ENCODE assay signal across 8 mouse cellular contexts in the genomic region with DNA sequence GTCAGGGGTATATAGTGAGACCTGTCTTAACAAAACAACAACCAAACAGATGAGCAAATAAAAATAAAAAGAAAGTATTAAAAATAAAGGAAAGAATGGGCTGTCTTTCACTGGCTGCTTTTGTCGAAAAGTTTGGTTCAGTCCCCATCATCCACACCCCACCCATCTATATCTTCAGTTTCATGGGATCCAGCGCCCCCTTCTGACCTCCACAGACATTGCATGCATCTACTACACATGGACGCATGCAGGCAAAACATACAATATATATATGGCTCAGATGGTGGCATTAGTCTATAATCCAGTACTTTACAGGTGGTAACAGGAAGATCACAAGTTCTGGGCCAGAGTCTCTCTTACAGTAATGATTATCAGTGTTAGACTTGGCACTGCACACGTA. TPM values are rescaled to one million over a fixed set of nuclear protein-coding genes. Genes with fewer than 3 reads are reported as not detected.
DNase-seq lines count a peak whose midpoint lies in the region; ATAC-seq and TF ChIP-seq lines count a peak whose summit lies in the region.

No protein-coding gene starts in this region.

- no peak for TF ChIP-seq EP300 in ES-Bruce4 (IDR thresholded peaks at IDR 0.05; ENCODE audit: insufficient read depth, low read depth, low read length)

- peak; percentile 64 for TF ChIP-seq CTCF in ES-Bruce4 (IDR thresholded peaks at IDR 0.05; ENCODE audit: low read depth, low read length)

- TF ChIP-seq POLR2A in ES-Bruce4 (IDR thresholded peaks at IDR 0.05; ENCODE audit: insufficient read depth, low read length) = no peak

- WGBS in heart, embryonic 11.5 days (ENCODE audit: insufficient replicate concordance) = 46% methylated on average over 4 of the region's 4 CpGs
- 49% methylated on average over 4 of the region's 4 CpGs for WGBS in forebrain, embryonic 11.5 days
- WGBS in midbrain, embryonic 15.5 days = 55% methylated on average over 4 of the region's 4 CpGs

- H3K9ac ChIP-seq in heart, embryonic 11.5 days (ENCODE audit: low read depth, low read length) = no peak overlapping the region
- H3K9ac ChIP-seq in ES-Bruce4 (ENCODE audit: low read depth, poor library complexity, severe bottlenecking) = peak overlapping the region; percentile 12; the same call in 1 of the 2 replicates
- H3K9ac ChIP-seq in forebrain, embryonic 11.5 days (ENCODE audit: low read length) = no peak overlapping the region
- no peak overlapping the region for H3K9ac ChIP-seq in midbrain, embryonic 15.5 days

- H3K4me2 ChIP-seq in heart, embryonic 11.5 days = no peak overlapping the region
- H3K4me2 ChIP-seq in forebrain, embryonic 11.5 days (ENCODE audit: low read depth, low read length, severe bottlenecking) = no peak overlapping the region
- H3K4me2 ChIP-seq in midbrain, embryonic 15.5 days = no peak overlapping the region

- H3K27me3 ChIP-seq in heart, embryonic 11.5 days (ENCODE audit: control insufficient read depth, insufficient read depth, low read length) = 0 out of 2 replicates have a peak, but pooled peaks cover 1% of the 10 kb centered on the region
- no peaks in the 10 kb centered on the region for H3K27me3 ChIP-seq in ES-Bruce4 (ENCODE audit: control insufficient read depth, insufficient read depth, low read length, poor library complexity, severe bottlenecking)
- 0 out of 2 replicates have a peak, but pooled peaks cover 1% of the 10 kb centered on the region for H3K27me3 ChIP-seq in forebrain, embryonic 11.5 days (ENCODE audit: control insufficient read depth, insufficient read depth, low read length)
- H3K27me3 ChIP-seq in midbrain, embryonic 15.5 days (replicated peaks) = no peaks in the 10 kb centered on the region

- H3K9me3 ChIP-seq in heart, embryonic 11.5 days (replicated peaks; ENCODE audit: control insufficient read depth, low read length) = no peaks in the 10 kb centered on the region
- H3K9me3 ChIP-seq in ES-Bruce4 (replicated peaks; ENCODE audit: control insufficient read depth, insufficient read depth, low read length, poor library complexity, severe bottlenecking) = no peaks in the 10 kb centered on the region
- H3K9me3 ChIP-seq in forebrain, embryonic 11.5 days (ENCODE audit: control insufficient read depth, low read length) = no peaks in the 10 kb centered on the region
- H3K9me3 ChIP-seq in midbrain, embryonic 15.5 days = no peaks in the 10 kb centered on the region

- H3K36me3 ChIP-seq in heart, embryonic 11.5 days (ENCODE audit: control insufficient read depth, insufficient read depth, low read length) = no peaks in the 10 kb centered on the region
- no peaks in the 10 kb centered on the region for H3K36me3 ChIP-seq in ES-Bruce4 (ENCODE audit: control insufficient read depth, insufficient read depth, low read length, poor library complexity, severe bottlenecking)
- no peaks in the 10 kb centered on the region for H3K36me3 ChIP-seq in forebrain, embryonic 11.5 days (ENCODE audit: control insufficient read depth, insufficient read depth, low read length)
- H3K36me3 ChIP-seq in midbrain, embryonic 15.5 days (replicated peaks) = no peaks in the 10 kb centered on the region

- no peaks in the 10 kb centered on the region for H3K4me1 ChIP-seq in heart, embryonic 11.5 days (ENCODE audit: control insufficient read depth, insufficient read depth, low read length)
- peaks cover 2% of the 10 kb centered on the region for H3K4me1 ChIP-seq in ES-Bruce4 (ENCODE audit: control insufficient read depth, insufficient read depth, low read length)
- no peaks in the 10 kb centered on the region for H3K4me1 ChIP-seq in forebrain, embryonic 11.5 days (replicated peaks; ENCODE audit: control insufficient read depth, insufficient read depth, low read length)
- no peaks in the 10 kb centered on the region for H3K4me1 ChIP-seq in midbrain, embryonic 15.5 days

- no peak overlapping the region for H3K27ac ChIP-seq in heart, embryonic 11.5 days (ENCODE audit: low read depth, low read length)
- H3K27ac ChIP-seq in ES-Bruce4 (ENCODE audit: insufficient read depth, low read length) = 0 out of 2 replicates have a peak overlapping the region, but pooled peaks have one; percentile 7
- no peak overlapping the region for H3K27ac ChIP-seq in forebrain, embryonic 11.5 days (ENCODE audit: low read depth, low read length)
- no peak overlapping the region for H3K27ac ChIP-seq in midbrain, embryonic 15.5 days

- no peak for ATAC-seq in heart, embryonic 11.5 days (replicated peaks; ENCODE audit: insufficient number of reproducible peaks, low FRiP score, low TSS enrichment)
- ATAC-seq in erythroblast, adult 5-6 weeks (replicated peaks; ENCODE audit: low FRiP score, poor library complexity, severe bottlenecking) = peak; percentile 83
- peak; percentile 89 for ATAC-seq in megakaryocyte-erythroid progenitor cell, adult 5-6 weeks (replicated peaks; ENCODE audit: low FRiP score, low TSS enrichment, poor library complexity, severe bottlenecking)
- ATAC-seq in forebrain, embryonic 11.5 days (replicated peaks; ENCODE audit: low FRiP score) = no peak
- no peak for ATAC-seq in midbrain, embryonic 15.5 days (replicated peaks)

- H3K4me3 ChIP-seq in heart, embryonic 11.5 days (ENCODE audit: low read depth, low read length) = no peak overlapping the region
- no peak overlapping the region for H3K4me3 ChIP-seq in ES-Bruce4 (ENCODE audit: low read depth, low read length)
- no peak overlapping the region for H3K4me3 ChIP-seq in forebrain, embryonic 11.5 days (ENCODE audit: low read depth, low read length)
- no peak overlapping the region for H3K4me3 ChIP-seq in midbrain, embryonic 15.5 days

- DNase-seq in heart, postnatal 4 days = peak; percentile 44
- DNase-seq in forebrain, embryonic 11.5 days (ENCODE audit: low spot score) = no peak
- DNase-seq in frontal cortex, postnatal 25 days (ENCODE audit: low spot score in 2 of 2) = no peak

RNA-seq across cellular contexts. Expression of a gene that starts 6.4 kb away (rescaled TPM):
- 1 to 10 TPM; 7.5 to 8.1 TPM for total RNA-seq in heart, postnatal 4 days (2021)
- 2.2 and 2.8 TPM in 2 replicates for polyA plus RNA-seq in heart, embryonic 11.5 days (2014; fragmentation: Nextera tagmentation; extraction: Ambion mirVana)
- polyA plus RNA-seq in ES-Bruce4 (2011; ENCODE audit: insufficient read depth, insufficient read length, low read depth, missing spikeins) = 13.3 and 18.8 TPM in 2 replicates
- total RNA-seq in erythroblast, adult 5-6 weeks (2015; ENCODE audit: low replicate concordance) = not detected in 2 replicates
- total RNA-seq in erythroblast, adult 5-6 weeks (2017; ENCODE audit: low replicate concordance) = not detected in 2 replicates
- 0.27 TPM in 1 of 2 replicates, not detected in the other for total RNA-seq in megakaryocyte-erythroid progenitor cell, adult 5-6 weeks (2014; fragmentation: Nextera tagmentation)
- total RNA-seq in megakaryocyte-erythroid progenitor cell, adult 5-6 weeks (2017) = 0.99 TPM in 1 of 2 replicates, not detected in the other
- polyA plus RNA-seq in forebrain, embryonic 11.5 days (2014; fragmentation: Nextera tagmentation; extraction: Ambion mirVana) = 17.6 and 19.9 TPM in 2 replicates
- 33.1 and 42.6 TPM in 2 replicates for polyA plus RNA-seq in midbrain, embryonic 15.5 days (2015; fragmentation: Nextera tagmentation; extraction: Ambion mirVana)

RNA-seq across cellular contexts. Expression of a gene that starts 11.7 kb away (rescaled TPM):
- total RNA-seq in heart, postnatal 4 days (2021) = 1 to 10 TPM in 1 of 2 experiments, under 1 TPM in 1; 0.54 to 1.2 TPM
- 0.79 and 1.5 TPM in 2 replicates for polyA plus RNA-seq in heart, embryonic 11.5 days (2014; fragmentation: Nextera tagmentation; extraction: Ambion mirVana)
- polyA plus RNA-seq in ES-Bruce4 (2011; ENCODE audit: insufficient read depth, insufficient read length, low read depth, missing spikeins) = not detected in 2 replicates
- total RNA-seq in erythroblast, adult 5-6 weeks (2015; ENCODE audit: low replicate concordance) = 10.2 and 17.1 TPM in 2 replicates
- 6.0 and 12.4 TPM in 2 replicates for total RNA-seq in erythroblast, adult 5-6 weeks (2017; ENCODE audit: low replicate concordance)
- 3.3 and 8.1 TPM in 2 replicates for total RNA-seq in megakaryocyte-erythroid progenitor cell, adult 5-6 weeks (2014; fragmentation: Nextera tagmentation)
- 3.1 and 6.7 TPM in 2 replicates for total RNA-seq in megakaryocyte-erythroid progenitor cell, adult 5-6 weeks (2017)
- polyA plus RNA-seq in forebrain, embryonic 11.5 days (2014; fragmentation: Nextera tagmentation; extraction: Ambion mirVana) = 1.3 and 1.9 TPM in 2 replicates
- 3.0 and 3.6 TPM in 2 replicates for polyA plus RNA-seq in midbrain, embryonic 15.5 days (2015; fragmentation: Nextera tagmentation; extraction: Ambion mirVana)

RNA-seq across cellular contexts. Expression of a gene that starts 20.0 kb away (rescaled TPM):
- total RNA-seq in heart, postnatal 4 days (2021) = 1 to 10 TPM; 5.3 to 6.0 TPM
- polyA plus RNA-seq in heart, embryonic 11.5 days (2014; fragmentation: Nextera tagmentation; extraction: Ambion mirVana) = 6.5 and 7.6 TPM in 2 replicates
- 4.0 and 5.7 TPM in 2 replicates for polyA plus RNA-seq in ES-Bruce4 (2011; ENCODE audit: insufficient read depth, insufficient read length, low read depth, missing spikeins)
- 7.7 and 12.1 TPM in 2 replicates for total RNA-seq in erythroblast, adult 5-6 weeks (2015; ENCODE audit: low replicate concordance)
- total RNA-seq in erythroblast, adult 5-6 weeks (2017; ENCODE audit: low replicate concordance) = 11.7 and 13.7 TPM in 2 replicates
- total RNA-seq in megakaryocyte-erythroid progenitor cell, adult 5-6 weeks (2014; fragmentation: Nextera tagmentation) = 5.4 and 6.9 TPM in 2 replicates
- 6.2 and 7.2 TPM in 2 replicates for total RNA-seq in megakaryocyte-erythroid progenitor cell, adult 5-6 weeks (2017)
- 11.7 and 12.4 TPM in 2 replicates for polyA plus RNA-seq in forebrain, embryonic 11.5 days (2014; fragmentation: Nextera tagmentation; extraction: Ambion mirVana)
- 48.9 and 52.1 TPM in 2 replicates for polyA plus RNA-seq in midbrain, embryonic 15.5 days (2015; fragmentation: Nextera tagmentation; extraction: Ambion mirVana)

RNA-seq across cellular contexts. Expression of a gene that starts 20.1 kb away (rescaled TPM):
- total RNA-seq in heart, postnatal 4 days (2021) = 10 to 100 TPM; 33.9 to 34.2 TPM
- polyA plus RNA-seq in heart, embryonic 11.5 days (2014; fragmentation: Nextera tagmentation; extraction: Ambion mirVana) = 57.7 and 61.8 TPM in 2 replicates
- 48.5 and 52.1 TPM in 2 replicates for polyA plus RNA-seq in ES-Bruce4 (2011; ENCODE audit: insufficient read depth, insufficient read length, low read depth, missing spikeins)
- 36.4 and 39.0 TPM in 2 replicates for total RNA-seq in erythroblast, adult 5-6 weeks (2015; ENCODE audit: low replicate concordance)
- 38.9 and 39.8 TPM in 2 replicates for total RNA-seq in erythroblast, adult 5-6 weeks (2017; ENCODE audit: low replicate concordance)
- total RNA-seq in megakaryocyte-erythroid progenitor cell, adult 5-6 weeks (2014; fragmentation: Nextera tagmentation) = 59.1 and 86.0 TPM in 2 replicates
- 94.4 and 114 TPM in 2 replicates for total RNA-seq in megakaryocyte-erythroid progenitor cell, adult 5-6 weeks (2017)
- 77.4 and 88.0 TPM in 2 replicates for polyA plus RNA-seq in forebrain, embryonic 11.5 days (2014; fragmentation: Nextera tagmentation; extraction: Ambion mirVana)
- polyA plus RNA-seq in midbrain, embryonic 15.5 days (2015; fragmentation: Nextera tagmentation; extraction: Ambion mirVana) = 89.8 and 90.0 TPM in 2 replicates

RNA-seq across cellular contexts. Expression of a gene that starts 29.6 kb away (rescaled TPM):
- total RNA-seq in heart, postnatal 4 days (2021) = 1 to 10 TPM; 3.2 to 3.4 TPM
- 0.53 and 0.83 TPM in 2 replicates for polyA plus RNA-seq in heart, embryonic 11.5 days (2014; fragmentation: Nextera tagmentation; extraction: Ambion mirVana)
- 0.90 TPM in 1 of 2 replicates, not detected in the other for polyA plus RNA-seq in ES-Bruce4 (2011; ENCODE audit: insufficient read depth, insufficient read length, low read depth, missing spikeins)
- not detected in 2 replicates for total RNA-seq in erythroblast, adult 5-6 weeks (2015; ENCODE audit: low replicate concordance)
- total RNA-seq in erythroblast, adult 5-6 weeks (2017; ENCODE audit: low replicate concordance) = 0.17 and 3.3 TPM in 2 replicates
- total RNA-seq in megakaryocyte-erythroid progenitor cell, adult 5-6 weeks (2014; fragmentation: Nextera tagmentation) = 2.4 and 5.1 TPM in 2 replicates
- 0.99 and 2.9 TPM in 2 replicates for total RNA-seq in megakaryocyte-erythroid progenitor cell, adult 5-6 weeks (2017)
- polyA plus RNA-seq in forebrain, embryonic 11.5 days (2014; fragmentation: Nextera tagmentation; extraction: Ambion mirVana) = 0.37 and 0.75 TPM in 2 replicates
- 1.7 and 2.0 TPM in 2 replicates for polyA plus RNA-seq in midbrain, embryonic 15.5 days (2015; fragmentation: Nextera tagmentation; extraction: Ambion mirVana)

Comparison
In these comparisons a context has a peak if more than half of its experiments do, and no peak if none do; other contexts are left out.
1. ATAC-seq: peak in erythroblast, adult 5-6 weeks (single experiment) and megakaryocyte-erythroid progenitor cell, adult 5-6 weeks (single experiment); none in heart, embryonic 11.5 days (single experiment), forebrain, embryonic 11.5 days (single experiment) and midbrain, embryonic 15.5 days (single experiment).